Mouse (Mus musculus) neural tube, embryonic 14.5 days (tissue): ENCODE measurements around the gene Sh2d1b1. TPM values are rescaled to one million over a fixed set of nuclear protein-coding genes. Genes with fewer than 3 reads are reported as not detected.
"Not testable (repeated sequence)": the region's sequence is repeated elsewhere in the genome, so short reads cannot be mapped to it uniquely, and the experiment has no call there.

Experiments used
- ATAC-seq: fragments of 200-750 bp; cut with Nextera tagmentation; 2 replicates; pipeline ENCODE4 v1.8.0; 2017; ENCODE audit warnings: low read depth, mild to moderate bottlenecking, moderate TSS enrichment, moderate library complexity
- H3K27ac ChIP-seq: fragments of 300-500 bp; sonication (generic); 2 replicates; pipeline ENCODE4 v1.5.1; 2014; ENCODE audit warnings: low read depth, mild to moderate bottlenecking, control low read depth, low read length, moderate library complexity, mixed read lengths
- H3K27me3 ChIP-seq: fragments of 300-500 bp; sonication (generic); 2 replicates; pipeline ENCODE4 v1.6.1; 2014; ENCODE audit warnings: low read length; ENCODE audit not compliant: control insufficient read depth, insufficient read depth
- H3K36me3 ChIP-seq: fragments of 300-500 bp; sonication (generic); 2 replicates; pipeline ENCODE4 v1.6.1; 2014; ENCODE audit warnings: low read length, mixed read lengths; ENCODE audit not compliant: control insufficient read depth, insufficient read depth
- H3K4me1 ChIP-seq: fragments of 300-500 bp; sonication (generic); 2 replicates; pipeline ENCODE4 v1.6.1; 2014; ENCODE audit warnings: low read length; ENCODE audit not compliant: control insufficient read depth, insufficient read depth
- H3K4me2 ChIP-seq: fragments of 300-500 bp; sonication (generic); 2 replicates; pipeline ENCODE4 v1.6.1; 2014; ENCODE audit warnings: mild to moderate bottlenecking, low read depth, low read length, control low read depth
- H3K4me3 ChIP-seq: fragments of 300-500 bp; sonication (generic); 2 replicates; pipeline ENCODE4 v1.5.1; 2014; ENCODE audit warnings: low read depth, low read length, control low read depth, mixed read lengths
- H3K9ac ChIP-seq: fragments of 300-500 bp; sonication (generic); replicated peaks from 2 replicates; pipeline ENCODE4 v1.6.1; 2014; ENCODE audit warnings: low read depth, mild to moderate bottlenecking, control low read depth, low read length, mixed read lengths
- H3K9me3 ChIP-seq: fragments of 300-500 bp; sonication (generic); 2 replicates; pipeline ENCODE4 v1.6.1; 2016; ENCODE audit warnings: low read length; ENCODE audit not compliant: control insufficient read depth
- WGBS: fragments of 180-500 bp; shearing (Covaris S2); extraction: QIAGEN DNeasy Blood & Tissue Kit; methylation state at CpG from one replicate; pipeline ENCODE4 v1.1.7; 2014; 5-methylcytosine and 5-hydroxymethylcytosine counted together
- polyA plus RNA-seq: library from polyadenylated mRNA; unstranded; fragments of >200 nt; fragmentation: Nextera tagmentation; extraction: Ambion mirVana; gene quantifications from 2 replicates; pipeline ENCODE4 v1.2.1, GENCODE M21; 2014

Sh2d1b1 gene
- polyA plus RNA-seq = not detected in 2 replicates

DNA sequence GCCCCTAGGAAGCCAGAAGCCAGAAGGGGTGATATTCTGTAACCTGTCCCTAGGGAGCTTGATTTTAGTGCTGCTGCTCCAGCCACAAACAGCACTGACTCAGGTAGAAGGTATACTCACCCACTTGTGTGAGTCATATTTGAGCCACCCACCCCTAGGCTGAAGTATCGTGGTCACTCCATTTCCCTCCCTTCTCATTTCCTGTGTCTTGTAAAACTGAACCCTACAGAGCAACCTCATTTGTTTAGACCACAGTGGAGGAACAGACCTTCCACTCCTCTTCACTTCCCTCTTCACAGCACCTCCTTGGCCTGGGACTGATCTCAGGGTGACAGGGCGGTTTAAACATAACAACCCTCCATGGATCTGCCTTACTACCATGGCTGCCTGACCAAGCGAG is at the start of gene Sh2d1b1:
Gene Sh2d1b1, plus strand, starts transcription at position 305 of the 400 bp plus-strand sequence.
- Histone ChIP-seq H3K36me3 (no peaks in the 10 kb centered on the region), H3K4me3 (no peak within 1 kb of the TSS), H3K9me3 (no peaks in the 10 kb centered on the region), H3K9ac (no peak within 1 kb of the TSS), H3K27ac (no peak within 1 kb of the TSS), H3K27me3 (no peaks in the 10 kb centered on the region), H3K4me1 (no peaks in the 10 kb centered on the region), H3K4me2 (no peak within 1 kb of the TSS)
- WGBS = 93% methylated on average over 2 of the region's 3 CpGs
- ATAC-seq = no peak

DNA sequence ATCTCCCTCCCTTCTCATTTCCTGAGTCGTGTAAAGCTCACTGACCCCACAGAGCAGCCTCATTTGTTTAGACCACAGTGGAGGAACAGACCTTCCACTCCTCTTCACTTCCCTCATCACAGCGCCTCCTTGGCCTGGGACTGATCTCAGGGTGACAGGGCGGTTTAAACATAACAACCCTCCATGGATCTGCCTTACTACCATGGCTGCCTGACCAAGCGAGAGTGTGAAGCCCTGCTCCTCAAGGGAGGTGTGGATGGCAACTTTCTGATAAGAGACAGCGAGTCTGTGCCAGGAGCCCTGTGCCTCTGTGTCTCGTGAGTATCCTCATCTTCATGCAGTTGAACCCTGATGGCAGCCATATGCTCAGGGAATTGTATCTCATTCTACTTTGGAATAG is 44.4 kb upstream of the Sh2d1b1 start, which contains the start of gene Sh2d1b2:
Gene Sh2d1b2, plus strand, starts transcription at position 62 of the 400 bp plus-strand sequence.
- H3K4me1 ChIP-seq, H3K27ac ChIP-seq, H3K9ac ChIP-seq, H3K4me2 ChIP-seq, H3K9me3 ChIP-seq, H3K27me3 ChIP-seq, ATAC-seq, H3K36me3 ChIP-seq, H3K4me3 ChIP-seq: not testable (repeated sequence)
- WGBS = 83% methylated on average over 5 of the region's 6 CpGs

DNA sequence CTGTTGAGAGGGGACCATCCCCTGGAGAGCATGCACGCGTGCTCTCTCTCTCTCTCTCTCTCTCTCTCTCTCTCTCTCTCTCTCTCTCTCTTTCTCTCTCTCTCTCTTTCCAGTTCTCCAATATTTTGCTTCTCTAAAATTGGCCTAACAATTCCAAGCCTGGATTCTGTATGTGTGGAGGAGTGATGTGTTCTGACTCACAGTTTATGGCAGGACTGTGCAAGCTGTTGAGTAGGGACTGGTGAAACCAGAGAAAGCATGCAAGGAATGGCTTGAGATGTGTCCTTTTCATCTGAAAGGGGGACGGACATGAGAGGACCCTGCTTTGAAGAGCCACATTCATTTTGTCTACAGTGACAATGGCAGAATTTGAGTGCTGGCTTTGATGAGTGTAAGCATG is 32.1 kb upstream of the Sh2d1b1 start:
- H3K4me2 ChIP-seq = no peak overlapping the region
- no peak overlapping the region for H3K9ac ChIP-seq
- H3K9me3 ChIP-seq = no peaks in the 10 kb centered on the region
- H3K4me1 ChIP-seq = no peaks in the 10 kb centered on the region
- no peak overlapping the region for H3K4me3 ChIP-seq
- no peaks in the 10 kb centered on the region for H3K27me3 ChIP-seq
- H3K36me3 ChIP-seq = no peaks in the 10 kb centered on the region
- WGBS = 94% methylated on average over 3 of the region's 3 CpGs
- H3K27ac ChIP-seq = no peak overlapping the region
- ATAC-seq = no peak

DNA sequence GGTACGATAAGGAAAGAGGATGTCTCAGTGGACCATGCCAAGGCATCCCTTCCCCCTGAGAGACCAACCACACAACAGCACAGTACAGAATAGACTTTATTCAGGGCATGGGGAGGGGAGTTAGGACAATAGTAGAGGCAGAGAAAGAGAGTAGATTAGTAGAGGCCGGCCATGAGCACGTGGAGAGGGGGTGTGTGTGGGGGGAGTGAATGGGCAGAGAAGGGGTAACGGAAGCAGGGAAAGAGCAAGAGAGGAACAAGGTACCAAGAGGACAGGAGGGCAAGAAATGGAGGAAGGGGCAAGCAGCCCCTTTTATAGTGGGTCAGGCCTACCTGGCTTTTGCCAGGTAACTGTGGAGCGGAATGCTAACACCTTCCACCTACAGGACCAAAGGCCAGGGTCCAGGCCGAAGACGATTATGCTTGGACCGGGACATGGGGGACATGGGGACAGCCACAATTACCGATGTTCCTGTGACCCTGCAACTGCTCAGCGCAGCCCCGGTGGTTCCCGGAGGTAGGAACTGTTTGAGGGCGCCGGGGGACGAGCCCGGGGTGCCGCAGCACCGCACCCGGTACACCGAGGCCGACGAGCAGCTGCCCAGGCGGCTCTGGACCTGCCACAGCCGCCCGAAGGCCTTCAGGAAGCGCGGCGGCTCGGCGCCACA is 22.1 kb upstream of the Sh2d1b1 start:
- ATAC-seq = peak; percentile 18
- 0 out of 2 replicates have a peak overlapping the region, but pooled peaks have one; percentile 60 for H3K27ac ChIP-seq
- peak overlapping the region; percentile 78 for H3K9ac ChIP-seq
- peak overlapping the region; percentile 56 for H3K4me2 ChIP-seq
- peak overlapping the region; percentile 66 for H3K4me3 ChIP-seq
- H3K4me1 ChIP-seq = no peaks in the 10 kb centered on the region
- whole genome bisulfite sequencing = 38% methylated on average over 27 of the region's 30 CpGs
- H3K36me3 ChIP-seq = no peaks in the 10 kb centered on the region
- no peaks in the 10 kb centered on the region for H3K9me3 ChIP-seq
- H3K27me3 ChIP-seq = no peaks in the 10 kb centered on the region

DNA sequence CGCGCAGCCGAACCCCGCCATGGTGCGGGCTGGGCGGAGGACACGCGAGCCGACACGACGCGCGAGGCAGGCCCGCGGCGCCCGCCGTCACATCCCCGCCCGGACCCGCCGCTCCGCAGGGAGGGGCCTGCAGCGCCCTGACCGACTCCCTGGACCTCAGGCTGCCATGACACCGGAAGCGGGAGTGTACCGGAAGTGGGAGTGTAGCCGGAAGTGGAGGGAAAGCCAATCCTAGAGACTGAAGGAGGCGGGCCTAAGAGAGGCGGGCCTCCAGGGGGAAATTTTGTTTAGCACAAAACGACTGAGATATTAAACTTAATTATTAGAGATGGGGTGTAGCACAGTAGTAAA is 21.6 kb upstream of the Sh2d1b1 start:
- H3K27ac ChIP-seq = 0 out of 2 replicates have a peak overlapping the region, but pooled peaks have one; percentile 60
- WGBS = 17% methylated on average over 32 of the region's 32 CpGs
- ATAC-seq = peak; percentile 100

DNA sequence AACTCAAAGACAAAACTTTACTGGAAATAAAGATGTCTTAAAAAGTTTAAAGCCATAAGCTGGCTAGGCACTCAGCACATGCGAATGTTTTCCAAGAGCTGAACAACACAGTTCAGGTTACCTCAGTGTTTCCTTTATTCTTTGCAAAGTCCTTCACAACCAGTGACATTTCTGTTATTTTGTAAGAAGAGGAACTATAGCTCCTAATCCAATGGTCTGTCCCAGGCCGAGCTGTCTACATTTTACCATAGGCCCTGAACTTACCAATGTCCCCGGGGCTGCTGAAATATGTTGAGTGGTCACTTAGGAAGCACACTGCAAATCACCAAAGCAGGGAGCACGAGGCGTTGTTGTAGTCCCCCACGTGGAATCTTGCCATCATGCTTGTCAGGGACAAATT is 6.8 kb upstream of the Sh2d1b1 start:
- Histone ChIP-seq H3K4me3 (no peak overlapping the region), H3K27me3 (no peaks in the 10 kb centered on the region), H3K36me3 (no peaks in the 10 kb centered on the region), H3K9ac (no peak overlapping the region), H3K4me1 (no peaks in the 10 kb centered on the region), H3K27ac (no peak overlapping the region), H3K9me3 (no peaks in the 10 kb centered on the region), H3K4me2 (no peak overlapping the region)
- 91% methylated on average over 6 of the region's 6 CpGs for WGBS
- no peak for ATAC-seq

More for the DNA sequence above, 21.6 kb upstream of the Sh2d1b1 start:
- Histone ChIP-seq H3K9me3 (no peaks in the 10 kb centered on the region), H3K4me2 (peak overlapping the region; percentile 56), H3K4me1 (no peaks in the 10 kb centered on the region), H3K4me3 (peak overlapping the region; percentile 66), H3K36me3 (no peaks in the 10 kb centered on the region), H3K9ac (peak overlapping the region; percentile 78), H3K27me3 (no peaks in the 10 kb centered on the region)

DNA sequence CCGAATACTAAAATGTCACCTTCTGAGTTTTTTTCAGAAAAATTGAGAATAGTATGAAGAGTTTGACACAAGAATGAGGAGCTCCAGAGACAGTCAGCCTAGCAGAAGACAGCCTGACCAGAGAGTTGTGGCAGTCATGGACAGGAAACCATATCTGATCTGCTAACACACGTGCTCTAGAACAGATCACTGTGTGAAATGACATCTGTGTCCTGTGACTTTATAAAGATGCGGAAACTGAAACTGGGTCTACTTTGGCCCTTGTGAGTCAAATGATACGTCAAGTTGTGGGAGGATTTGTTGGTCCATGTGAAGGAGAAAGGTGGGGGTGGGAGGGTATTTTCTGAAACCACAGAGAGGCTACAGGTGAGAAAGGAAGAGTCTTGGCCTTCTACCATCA is 6.4 kb upstream of the Sh2d1b1 start:
- Histone ChIP-seq H3K4me3 (no peak overlapping the region), H3K9ac (no peak overlapping the region), H3K27me3 (no peaks in the 10 kb centered on the region), H3K9me3 (no peaks in the 10 kb centered on the region), H3K27ac (no peak overlapping the region), H3K4me2 (no peak overlapping the region), H3K4me1 (no peaks in the 10 kb centered on the region), H3K36me3 (no peaks in the 10 kb centered on the region)
- no peak for ATAC-seq
- 93% methylated on average over 4 of the region's 4 CpGs for WGBS

DNA sequence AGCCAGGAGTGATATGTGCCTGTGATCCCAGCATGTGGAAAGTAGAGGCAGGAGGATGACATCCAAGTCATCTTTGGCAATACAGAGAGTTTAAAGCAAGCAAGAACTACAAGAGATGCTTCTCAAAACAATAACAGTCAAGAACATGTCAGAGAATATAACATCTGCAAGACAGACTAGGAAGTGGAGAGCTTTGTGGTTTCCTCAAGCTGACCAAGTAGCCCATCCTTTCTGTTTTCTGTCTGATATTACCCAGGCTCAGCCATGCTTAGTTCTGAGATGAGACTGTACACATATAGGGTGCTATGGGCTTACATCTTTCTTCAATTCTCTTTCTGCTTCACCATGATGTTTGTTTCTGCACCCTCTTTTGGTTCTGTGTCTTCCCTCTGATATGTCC is 3.9 kb upstream of the Sh2d1b1 start:
- H3K27ac ChIP-seq = no peak overlapping the region
- no peak overlapping the region for H3K4me3 ChIP-seq
- H3K4me2 ChIP-seq = no peak overlapping the region
- H3K4me1 ChIP-seq = no peaks in the 10 kb centered on the region
- no peak for ATAC-seq
- H3K27me3 ChIP-seq = no peaks in the 10 kb centered on the region
- H3K9me3 ChIP-seq = no peaks in the 10 kb centered on the region
- H3K9ac ChIP-seq = no peak overlapping the region
- no peaks in the 10 kb centered on the region for H3K36me3 ChIP-seq

DNA sequence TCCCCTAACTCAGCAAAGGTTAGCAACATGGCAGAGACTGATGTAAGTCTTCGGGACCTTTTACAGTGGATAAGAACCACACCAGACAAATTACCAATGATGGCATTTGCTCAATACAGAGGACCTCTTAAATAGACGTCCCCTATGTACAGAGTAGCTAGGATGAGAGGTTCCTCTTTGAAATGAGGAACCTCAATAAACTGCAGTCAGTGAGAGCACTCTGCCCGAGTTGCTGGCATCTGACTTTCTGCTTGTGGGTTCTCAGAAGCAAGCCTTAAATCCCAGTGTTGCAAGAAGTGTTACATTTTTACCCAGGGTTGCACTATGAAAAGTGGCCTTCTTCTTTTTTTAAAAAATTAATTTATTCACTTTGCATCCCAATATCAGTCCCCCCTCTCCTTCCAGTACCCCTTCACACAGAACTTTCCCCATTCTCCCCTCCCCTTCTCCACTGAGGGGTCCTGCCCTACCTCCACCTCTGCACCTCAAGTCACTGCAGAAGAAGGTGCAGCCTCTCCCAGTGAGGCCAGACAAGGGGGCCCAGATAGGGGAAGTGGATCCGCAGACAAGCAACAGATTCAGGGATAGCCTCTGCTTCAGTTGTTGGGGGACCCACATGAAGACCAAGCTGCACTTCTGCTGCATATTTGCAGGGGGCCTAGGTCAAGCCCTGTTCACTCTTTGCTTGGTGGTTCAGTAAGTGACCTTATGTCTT is 5.5 kb downstream of the Sh2d1b1 start:
- WGBS = 79% methylated on average over 4 of the region's 4 CpGs
- Histone ChIP-seq H3K27me3 (no peaks in the 10 kb centered on the region), H3K36me3 (no peaks in the 10 kb centered on the region), H3K4me3 (no peak overlapping the region), H3K27ac (no peak overlapping the region), H3K4me2 (no peak overlapping the region), H3K4me1 (no peaks in the 10 kb centered on the region), H3K9ac (no peak overlapping the region), H3K9me3 (no peaks in the 10 kb centered on the region)
- ATAC-seq = no peak
